Mouse (Mus musculus) Muller cell, postnatal 12 days (primary cell): ENCODE measurements at regions not wholly inside any gene's neighbourhood (a gene's known extent, or its start where the extent isn't known, plus 50 kb on each side); places are given as distances from the start of the nearest gene placed in this dataset.
A peak's percentile ranks its signal among the peaks of the same experiment; 100 is the strongest.

Experiments used
- DNase-seq: peaks from one replicate; pipeline ENCODE4 v3.0.0-alpha.2; 2015; ENCODE audit errors: inconsistent ontology term

- DNase-seq, result peak; percentile 22
Measured at GRCm38 (mm10) chrX:41045156-41045555, 355.5 kb upstream of the Gria3 start.

- DNase-seq, result no peak
Measured at GRCm38 (mm10) chrX:41052861-41053260, 347.8 kb upstream of the Gria3 start.

GRCm38 (mm10) chrX:41054619-41055018 is 346.0 kb upstream of the Gria3 start:
- DNase-seq, result no peak
